Mouse (Mus musculus) adrenal gland, postnatal 25 days (tissue): ENCODE data around the gene Svopl. TPM values are rescaled to one million over a fixed set of nuclear protein-coding genes. Genes with fewer than 3 reads are reported as not detected.

Source experiments
- DNase-seq: peaks from one replicate; pipeline ENCODE4 v3.0.0; 2021; ENCODE audit warnings: mixed read lengths
- long read RNA-seq: library from polyadenylated mRNA; stranded (forward); transcript quantifications from one replicate; pipeline ENCODE4 v2.0.0, GENCODE M21; 2021
- total RNA-seq: library from RNA; stranded (reverse); gene quantifications from 2 replicates; pipeline ENCODE4 v1.2.3, GENCODE M21; 2021

Gene Svopl
- 1.7 and 1.9 TPM in 2 replicates for total RNA-seq
- long read RNA-seq, partial matches to known transcripts, result 1 of 1 reads
- long read RNA-seq, other reads (novel, unspliced or antisense), result 0 of 1 reads

DNA sequence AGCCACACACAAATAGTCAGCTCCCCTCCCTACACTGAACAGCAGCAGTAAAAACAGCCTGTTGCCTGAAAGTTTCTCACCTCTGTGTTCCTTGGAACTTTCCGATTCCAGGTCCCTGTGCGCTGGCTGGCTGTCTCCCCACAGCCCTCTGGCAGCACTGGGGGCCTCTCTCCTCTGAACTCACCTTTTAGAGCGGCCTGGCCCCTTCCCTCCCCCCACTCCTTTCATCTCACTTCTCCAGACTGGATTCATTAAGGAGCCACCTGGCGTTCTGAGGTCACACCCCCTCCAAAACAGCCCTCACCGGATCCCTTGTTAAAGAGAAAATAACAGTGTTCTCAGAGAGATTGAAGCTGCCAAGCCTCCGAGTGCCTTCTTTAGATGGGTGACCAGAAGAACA, at the start of gene Svopl:
Svopl (minus strand) TSS at position 159 of the 400 bp plus-strand sequence.
- no peak for DNase-seq

DNA sequence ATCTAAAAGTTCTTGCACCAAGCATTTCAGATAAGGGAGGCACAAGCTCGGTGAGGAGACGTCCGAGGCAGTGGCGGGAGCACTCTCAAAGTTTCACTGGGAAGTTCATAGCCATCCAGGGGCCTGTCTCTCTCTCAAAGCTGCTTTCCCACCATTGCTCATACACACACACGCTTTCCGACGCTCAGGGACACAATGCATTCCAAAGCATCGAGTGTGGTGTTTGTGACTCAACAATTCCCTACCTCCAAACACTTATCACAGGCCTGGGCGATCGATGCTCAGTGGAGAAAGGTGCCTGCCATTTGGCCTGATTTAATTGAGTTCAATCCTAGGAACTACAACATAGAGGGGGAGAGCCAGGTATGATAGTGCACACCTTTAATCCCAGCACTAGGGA, 47.9 kb upstream of the Svopl start:
- no peak for DNase-seq

DNA sequence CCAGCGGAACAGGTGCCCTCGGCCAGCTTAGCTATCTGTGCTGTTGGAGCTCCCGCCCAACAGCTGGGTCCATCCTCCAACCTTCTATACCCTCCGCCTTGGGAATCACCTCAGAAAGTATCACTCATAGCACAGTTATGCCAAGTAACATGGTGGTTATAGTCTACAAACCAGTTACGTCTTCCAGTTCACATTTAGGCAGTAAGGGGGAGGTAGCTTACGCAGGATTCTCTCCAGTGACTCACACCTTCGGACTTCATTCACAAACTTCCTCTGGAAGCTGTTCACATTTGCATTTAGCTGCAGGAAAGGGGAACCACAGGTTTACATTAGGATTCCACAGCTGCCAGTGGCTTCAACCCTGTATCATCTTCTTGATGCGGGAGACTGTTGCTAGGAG, 45.7 kb upstream of the Svopl start:
- DNase-seq, result no peak

DNA sequence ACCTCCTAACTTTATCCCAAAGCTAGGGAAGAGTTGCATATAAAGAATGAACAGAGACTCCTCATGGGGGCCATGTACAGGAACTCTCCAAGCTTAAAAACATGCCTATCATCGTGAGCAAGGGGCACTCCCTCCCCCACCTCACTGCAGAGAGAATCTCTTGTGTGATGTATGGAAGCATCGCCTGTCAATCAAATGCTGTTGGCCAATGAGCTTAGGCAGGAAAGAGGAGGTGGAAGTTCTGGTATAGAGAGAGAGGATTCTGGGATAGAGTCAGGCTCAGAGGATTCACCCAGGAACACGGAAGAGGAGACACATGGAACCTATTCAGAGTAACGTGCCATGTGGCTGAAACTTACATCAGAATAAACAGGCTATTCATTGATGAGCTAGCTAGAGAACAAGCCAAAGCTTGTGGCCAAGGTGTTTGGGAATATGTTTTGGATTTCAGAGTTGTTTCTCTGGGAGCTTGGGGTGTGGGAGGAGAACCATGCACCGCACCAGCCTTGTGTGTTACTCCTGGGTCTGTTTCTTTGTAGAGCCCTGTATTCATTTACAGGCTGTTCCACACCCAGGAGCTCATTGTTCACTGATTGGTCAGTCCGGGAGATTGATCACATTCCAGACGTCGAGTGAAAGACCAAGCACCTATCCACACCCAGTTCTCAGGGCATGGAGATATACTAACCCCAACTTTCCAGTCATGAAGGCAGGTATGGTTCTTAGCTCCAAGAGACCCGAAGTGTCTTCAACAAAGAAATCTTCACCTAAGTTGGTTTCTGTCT, 40.6 kb upstream of the Svopl start:
- no peak for DNase-seq

DNA sequence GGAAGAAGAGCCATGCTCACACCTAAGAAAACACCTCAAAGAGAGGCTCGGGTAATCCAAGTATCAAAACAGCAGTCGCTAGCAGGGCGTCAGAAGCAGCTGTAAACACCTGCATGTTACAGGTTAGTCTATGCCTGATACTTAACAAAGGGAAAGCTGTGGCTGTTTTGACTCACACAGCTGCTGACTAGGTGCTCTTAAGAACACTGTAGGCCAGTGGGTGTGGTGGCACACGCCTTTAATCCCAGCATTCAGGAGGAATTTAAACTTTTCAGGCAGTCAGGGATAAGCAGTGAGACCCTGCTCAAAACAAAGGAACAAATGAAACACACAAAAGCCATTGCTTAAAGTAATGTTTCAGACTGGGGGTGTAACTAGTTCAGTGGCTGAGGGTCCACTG, 36.4 kb upstream of the Svopl start:
- no peak for DNase-seq

DNA sequence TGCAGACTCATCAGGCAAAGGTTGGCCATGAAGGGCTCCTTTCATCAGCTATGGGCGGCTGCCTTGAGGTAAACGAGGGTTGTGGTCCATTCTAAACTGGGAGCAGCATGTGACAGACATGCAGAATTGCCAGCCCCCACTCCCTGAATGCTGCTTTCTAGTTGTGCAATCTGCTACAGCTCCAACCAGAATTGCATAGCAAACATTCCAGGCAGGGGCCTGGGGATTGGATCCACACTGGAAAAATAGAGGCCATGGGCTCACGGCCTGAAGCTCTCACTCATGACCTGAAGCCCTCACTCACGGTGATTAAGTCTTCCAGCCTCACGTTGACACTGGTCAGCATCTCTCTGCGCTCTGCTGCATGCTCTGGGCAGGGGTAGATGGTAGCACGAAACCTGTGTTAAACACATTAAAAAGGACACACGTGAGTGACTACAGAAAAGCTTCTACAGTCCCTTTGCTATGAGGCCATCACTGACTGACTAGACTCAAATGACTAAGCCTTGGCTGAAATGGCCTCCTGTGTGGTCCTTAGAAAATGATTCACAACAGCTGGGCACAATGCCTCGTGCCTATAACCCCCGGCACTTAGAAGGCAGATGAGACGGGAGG, 35.0 kb upstream of the Svopl start:
- no peak for DNase-seq

DNA sequence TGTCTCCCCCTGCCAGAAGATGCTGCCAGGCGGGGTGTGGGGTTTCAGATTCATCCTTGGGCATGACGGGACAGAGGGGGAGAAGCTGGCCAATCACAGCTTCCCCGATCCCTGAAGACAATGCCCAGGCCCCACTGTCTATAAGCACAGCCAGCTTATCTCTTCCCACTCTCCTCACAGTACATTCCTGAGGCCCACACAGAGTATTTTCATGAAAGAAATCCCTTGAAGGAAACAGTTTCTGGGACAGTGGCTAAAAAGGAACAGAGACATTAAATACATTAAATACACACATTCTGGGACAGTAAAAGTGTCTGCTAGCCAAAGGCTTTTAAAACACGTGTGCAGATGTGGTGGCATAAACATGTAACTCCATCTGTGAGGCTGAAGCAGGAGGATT, 33.6 kb upstream of the Svopl start:
- DNase-seq, result no peak

DNA sequence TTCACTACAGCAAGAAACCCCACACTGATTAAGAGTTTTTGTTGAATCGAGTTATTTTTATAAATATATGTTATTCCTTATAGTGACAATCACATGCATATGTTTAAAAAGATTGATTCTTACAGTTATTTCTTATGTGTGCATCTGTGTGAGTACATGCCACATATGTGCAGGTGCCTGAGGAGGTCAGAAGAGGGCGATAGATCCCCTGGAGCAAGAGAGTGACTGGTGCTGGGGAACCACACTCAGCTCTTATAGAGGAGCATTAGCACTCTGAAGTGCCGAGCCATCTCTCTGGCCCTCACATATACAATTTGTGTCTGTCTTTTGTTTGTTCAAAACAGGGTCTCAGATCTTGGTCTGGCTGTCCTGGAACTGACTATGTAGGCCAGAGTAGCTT, 26.8 kb upstream of the Svopl start:
- DNase-seq, result no peak

DNA sequence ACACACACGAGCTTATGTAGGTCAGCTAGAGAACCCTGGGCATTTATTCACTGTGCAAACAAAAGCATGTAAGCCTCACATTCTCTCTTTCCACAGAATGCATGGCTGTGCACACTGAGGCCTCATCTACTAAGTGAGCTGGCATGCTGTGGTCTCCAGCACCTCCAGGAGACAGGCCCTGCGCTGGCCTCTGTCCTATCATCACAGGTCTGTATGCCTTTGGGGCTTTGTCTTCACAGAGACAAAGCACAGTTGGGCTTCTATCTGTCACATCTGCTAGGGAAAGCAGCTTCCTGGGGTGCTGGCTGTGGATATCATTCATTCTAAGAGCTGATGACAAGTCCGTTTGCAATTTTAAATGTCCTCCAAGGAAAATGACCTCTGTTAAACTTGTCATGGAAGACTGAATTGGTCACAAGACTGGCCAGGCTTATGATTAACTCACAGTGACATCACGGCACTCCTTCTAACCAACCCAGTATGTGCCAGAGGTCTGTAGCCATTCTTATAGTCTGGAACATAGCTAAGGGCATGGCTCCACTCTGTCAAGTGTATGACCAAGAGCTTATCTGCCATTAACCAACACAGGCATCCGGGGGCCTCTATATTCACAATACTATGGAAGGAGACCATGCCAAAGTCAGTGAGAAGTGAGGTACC, 25.5 kb upstream of the Svopl start:
- no peak for DNase-seq

DNA sequence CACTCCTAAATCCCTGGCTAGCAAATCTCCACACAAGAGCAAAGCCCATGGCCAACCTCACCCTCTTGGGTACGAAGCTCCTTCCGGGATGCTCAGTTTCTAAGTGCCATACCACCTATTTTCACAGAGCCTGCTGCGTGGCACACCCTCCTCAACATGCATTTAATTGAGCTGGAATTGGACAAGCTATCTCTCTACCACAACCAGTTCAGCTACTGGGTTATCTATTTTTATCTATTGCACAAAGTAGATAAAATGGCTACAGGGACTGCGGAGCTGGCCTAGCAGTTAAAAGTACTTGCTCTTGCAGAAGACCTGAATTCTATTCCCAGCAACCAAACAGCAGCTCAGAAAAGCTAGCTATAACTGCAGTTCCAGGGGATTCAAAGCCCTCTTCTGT, 24.5 kb upstream of the Svopl start:
- no peak for DNase-seq

DNA sequence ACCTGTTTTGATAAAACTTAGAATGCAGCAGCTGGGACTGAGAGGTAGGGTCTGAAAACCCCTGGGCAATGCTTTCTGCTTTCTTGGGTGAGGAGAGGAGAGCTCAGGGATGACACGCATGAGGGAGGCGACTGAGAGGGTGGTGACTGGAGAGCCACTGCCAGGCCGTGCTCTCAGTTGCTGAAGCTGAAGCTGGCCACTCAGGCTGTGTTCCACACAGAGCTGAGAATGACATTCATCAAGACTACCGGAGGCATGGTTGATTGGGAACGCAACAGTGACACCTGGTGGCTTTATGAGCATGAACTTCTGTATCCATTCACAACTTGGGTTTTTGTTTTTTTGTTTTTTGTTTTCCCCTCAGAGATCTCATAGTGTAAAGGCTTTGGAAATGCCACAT, 19.4 kb upstream of the Svopl start:
- DNase-seq, result peak; percentile 46

DNA sequence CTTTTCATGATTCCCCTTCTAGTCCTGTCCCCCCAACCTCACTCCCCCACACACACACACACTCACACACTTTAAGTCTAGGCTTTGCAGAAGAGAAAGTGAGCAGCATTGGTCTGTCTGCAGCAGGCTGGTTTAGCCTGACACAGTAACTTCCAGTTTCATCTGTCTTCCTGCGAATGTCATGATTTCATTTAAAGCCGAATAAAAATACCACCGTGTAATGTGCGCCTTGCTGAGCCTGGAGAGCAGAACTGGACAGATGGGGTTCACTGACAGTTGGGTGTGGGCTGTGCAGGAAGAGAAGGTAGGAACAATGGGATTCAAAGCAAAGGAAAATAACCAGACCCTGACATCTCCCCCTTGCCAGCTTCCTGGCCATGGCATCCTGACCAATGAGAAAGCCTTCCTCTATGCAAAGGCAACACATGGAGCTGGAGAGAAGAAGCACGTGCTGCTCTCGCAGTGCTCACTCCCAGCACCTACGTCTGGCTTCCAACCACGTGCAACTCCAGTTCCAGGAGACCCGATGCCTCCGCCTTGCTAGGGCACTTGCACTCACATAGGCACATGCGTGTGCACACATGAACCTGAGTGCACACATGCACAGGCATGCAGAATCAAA, 18.8 kb upstream of the Svopl start:
- DNase-seq, result no peak

DNA sequence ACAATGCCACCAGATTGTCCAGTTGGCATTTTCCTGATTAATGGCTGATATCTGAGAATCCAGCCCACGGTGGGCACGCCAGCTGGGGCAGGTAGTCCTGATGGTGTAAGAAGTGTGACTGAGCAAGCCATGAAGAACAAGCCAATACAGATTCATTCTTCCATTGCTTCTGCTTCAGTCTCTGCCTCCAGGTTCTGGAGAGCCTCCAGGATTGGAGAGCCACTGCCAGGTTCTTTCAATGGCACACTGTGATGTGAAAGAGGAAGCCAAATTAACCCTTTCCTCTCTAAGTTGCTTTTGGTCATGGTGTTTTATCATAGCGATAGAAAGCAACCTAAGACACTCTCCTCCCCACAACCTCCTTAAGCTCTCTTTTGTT, 18.3 kb upstream of the Svopl start:
- DNase-seq, result no peak

DNA sequence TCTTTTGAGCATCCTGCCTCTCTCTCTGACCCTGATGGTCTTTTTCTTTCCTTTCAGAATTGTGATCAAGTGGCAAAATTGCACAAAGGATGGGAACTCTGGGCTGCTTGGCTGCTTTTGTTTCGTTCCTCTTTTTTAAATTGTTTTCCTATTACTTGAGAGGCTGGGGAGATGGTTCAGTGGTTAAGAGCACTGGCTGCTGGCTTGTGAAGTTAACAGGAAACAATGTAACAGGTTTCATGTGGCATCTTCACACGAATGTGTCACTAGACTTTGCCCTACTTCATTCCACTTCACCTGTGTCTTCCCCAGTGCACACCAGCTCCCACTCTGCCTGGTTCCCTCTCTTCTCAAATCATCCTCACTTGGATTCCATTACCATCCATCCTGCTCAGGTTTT, 17.8 kb upstream of the Svopl start:
- DNase-seq, result no peak

DNA sequence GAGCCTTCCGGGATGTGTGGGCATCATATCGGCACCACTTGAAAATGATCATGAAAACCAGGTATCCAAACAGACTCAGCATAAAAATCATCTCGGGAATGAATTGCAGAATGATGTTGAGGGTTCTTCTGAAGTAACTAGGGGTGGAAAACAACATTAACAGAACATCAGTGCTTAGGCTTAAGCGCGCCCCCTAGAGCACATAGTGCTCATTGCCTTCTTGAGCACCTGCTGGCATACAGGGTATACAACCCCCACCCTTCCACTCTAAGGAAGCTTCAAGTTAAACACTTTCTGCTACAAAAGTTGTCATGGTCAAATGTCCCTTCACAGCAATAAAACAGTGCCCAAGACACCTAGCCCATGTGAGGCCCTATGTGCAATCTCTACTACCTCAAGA, 12.0 kb upstream of the Svopl start:
- no peak for DNase-seq

DNA sequence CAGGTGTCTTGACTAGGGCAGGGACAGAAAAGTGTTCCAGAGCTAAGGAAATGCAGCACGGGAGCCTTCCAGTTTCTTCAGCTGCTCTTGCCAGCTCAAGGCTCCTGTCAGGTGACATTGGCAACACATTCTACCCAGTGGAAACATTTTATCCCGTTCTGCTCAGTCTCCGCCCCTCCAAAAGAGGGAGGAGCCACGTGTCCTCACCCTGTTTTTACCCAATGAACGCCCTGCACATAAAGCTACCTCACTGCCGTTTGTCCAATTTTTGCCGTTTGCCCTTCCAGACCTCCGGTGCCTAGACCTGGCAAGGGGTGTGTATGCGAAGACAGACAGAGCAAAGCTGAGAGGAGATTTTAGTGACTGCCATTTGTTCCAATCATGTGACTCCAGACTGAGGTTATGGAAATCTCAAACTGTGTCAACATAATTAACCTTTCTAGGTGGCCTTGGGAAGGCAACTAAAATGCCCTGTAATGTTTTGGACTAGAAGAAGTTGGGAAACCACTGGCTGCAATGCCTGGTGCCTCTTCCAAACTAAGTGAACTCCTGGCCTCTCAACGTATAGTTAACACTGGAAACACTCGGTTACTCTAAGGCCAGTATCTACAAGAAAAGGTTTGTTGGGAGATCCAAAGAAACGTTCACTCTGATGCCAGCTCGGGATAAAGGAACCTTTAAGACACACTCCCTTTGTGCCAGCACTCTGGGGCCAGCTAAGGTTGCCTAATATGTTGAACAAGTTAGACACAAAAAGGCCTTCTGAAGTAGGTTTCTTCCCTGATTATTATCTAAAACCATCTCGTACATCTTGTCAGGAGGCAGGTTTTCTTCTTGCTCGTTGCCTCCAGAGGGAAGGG, 8.9 kb upstream of the Svopl start:
- DNase-seq, result no peak

DNA sequence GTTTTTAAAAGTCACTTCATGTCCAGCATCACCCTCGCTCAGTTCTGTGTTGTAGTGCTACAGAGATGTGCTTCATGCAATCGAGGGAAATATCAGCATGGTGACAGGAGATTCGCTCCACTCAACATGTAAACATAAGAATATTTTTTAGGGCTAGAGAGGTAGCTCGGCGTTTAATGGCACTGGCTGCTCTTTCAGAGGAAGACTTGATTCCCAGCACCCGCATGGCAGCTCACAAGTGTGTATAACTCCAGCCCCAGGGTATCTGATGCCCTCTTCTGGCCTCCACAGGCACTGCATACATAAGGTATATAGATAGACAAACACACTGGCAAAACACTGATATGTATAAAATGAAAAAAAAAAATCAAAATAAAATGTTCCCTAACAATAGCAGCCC, 2.8 kb upstream of the Svopl start:
- no peak for DNase-seq

DNA sequence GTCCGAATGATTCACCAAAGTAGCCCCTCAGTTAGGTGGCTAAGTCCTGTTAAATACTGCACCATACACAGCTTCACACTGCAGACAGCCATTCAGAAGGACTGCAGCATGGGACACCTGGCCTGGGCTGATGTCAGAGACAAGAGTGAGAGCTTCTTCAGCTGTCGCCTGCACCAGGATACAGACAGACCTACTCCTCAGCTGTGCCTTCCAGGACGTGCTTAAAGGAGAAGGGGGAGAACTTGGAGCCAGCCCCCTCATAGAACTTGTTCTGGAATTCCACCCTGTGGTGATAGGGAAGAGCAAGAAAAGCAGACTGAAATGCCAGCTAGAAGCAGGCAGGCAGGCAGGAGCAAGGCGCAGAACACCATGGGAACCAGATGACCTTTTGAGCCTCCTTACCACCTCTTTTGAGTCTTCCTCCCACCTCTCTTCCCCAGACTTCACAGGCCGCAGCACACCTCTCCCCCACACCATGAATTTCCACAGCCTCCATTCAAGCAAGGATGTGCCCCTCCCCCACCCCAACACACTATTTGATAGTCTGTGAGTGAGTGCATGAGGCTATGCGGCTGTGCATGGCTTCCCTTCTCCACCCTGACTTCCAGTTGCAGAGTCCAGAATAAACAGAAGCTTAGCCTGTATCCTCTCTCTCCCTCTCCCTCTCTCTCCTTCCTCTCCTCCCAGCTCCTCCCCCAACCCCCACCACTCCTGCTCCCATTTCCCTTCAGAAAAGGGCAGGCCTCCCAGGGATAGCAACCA, 2.2 kb upstream of the Svopl start:
- no peak for DNase-seq

DNA sequence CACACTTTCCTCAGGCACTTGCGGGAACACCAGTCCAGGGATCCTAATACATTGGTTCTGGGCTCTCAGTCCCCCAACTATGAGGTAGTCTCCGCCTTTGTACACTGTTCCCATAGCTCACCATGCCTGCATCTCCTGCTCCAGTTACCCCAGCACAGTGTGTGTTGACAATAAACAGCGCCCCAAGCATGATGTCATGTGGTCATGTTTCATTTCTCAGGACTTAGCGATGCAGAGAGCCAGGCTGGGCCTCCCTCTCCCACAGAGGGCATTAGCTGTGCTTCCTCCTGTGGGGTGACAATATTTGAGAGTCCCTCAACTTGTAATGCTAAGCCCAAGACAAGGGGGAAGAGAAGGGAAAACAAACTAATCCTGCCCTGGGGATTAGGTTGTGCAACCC, 1.2 kb upstream of the Svopl start:
- DNase-seq, result no peak

DNA sequence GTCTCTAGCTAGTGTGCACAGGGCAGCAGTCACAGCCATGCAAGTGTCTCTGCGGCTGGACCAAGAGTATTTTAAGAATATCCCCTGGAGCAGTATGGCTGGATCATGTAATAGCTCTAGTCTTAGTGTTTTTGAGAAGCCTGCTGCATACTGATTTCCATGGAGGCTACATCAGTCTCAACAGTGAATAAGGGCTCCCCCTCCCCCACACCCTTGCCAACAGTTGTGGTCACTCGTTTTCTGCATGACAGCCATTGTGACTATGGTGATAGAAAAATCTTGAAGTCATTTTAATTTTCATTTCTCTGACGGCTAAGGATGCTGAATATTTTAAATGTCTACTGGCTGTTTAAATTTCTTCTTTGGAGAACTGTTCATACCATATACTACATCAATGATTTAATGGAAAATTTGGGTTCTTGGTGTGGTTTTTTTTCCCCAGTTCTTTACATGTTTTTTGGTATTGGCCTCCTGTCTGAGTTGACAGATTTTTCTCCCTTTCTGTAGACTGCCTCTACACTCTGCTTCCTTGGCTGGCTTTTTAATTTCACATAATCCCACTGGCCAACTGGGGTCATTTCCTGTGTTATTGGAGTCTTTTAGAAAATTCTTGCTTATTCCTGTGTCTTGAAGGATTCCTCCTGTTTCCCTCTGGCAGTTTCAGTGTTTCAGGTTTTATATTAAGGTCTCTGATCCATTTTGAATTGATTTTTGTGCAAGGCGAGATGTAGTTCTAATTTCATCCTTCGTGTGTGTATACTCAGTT, 13.8 kb downstream of the Svopl start:
- no peak for DNase-seq
